Mouse (Mus musculus) neural tube, embryonic 12.5 days (tissue): ENCODE measurements around the gene Ecsit. TPM values are rescaled to one million over a fixed set of nuclear protein-coding genes. Genes with fewer than 3 reads are reported as not detected.

ENCODE experiments used
- ATAC-seq: fragments of 200-750 bp; cut with Nextera tagmentation; 2 replicates; pipeline ENCODE4 v1.8.0; 2017; ENCODE audit warnings: low read depth, mild to moderate bottlenecking, moderate TSS enrichment, moderate library complexity; ENCODE audit not compliant: low FRiP score
- H3K27ac ChIP-seq: fragments of 300-500 bp; sonication (generic); 2 replicates; pipeline ENCODE4 v1.5.1; 2016
- H3K27me3 ChIP-seq: fragments of 300-500 bp; sonication (generic); replicated peaks from 2 replicates; pipeline ENCODE4 v1.6.1; 2016; ENCODE audit warnings: mild to moderate bottlenecking
- H3K36me3 ChIP-seq: fragments of 300-500 bp; sonication (generic); 2 replicates; pipeline ENCODE4 v1.6.1; 2016; ENCODE audit warnings: mild to moderate bottlenecking
- H3K4me1 ChIP-seq: fragments of 300-500 bp; sonication (generic); 2 replicates; pipeline ENCODE4 v1.6.1; 2016
- H3K4me2 ChIP-seq: fragments of 300-500 bp; sonication (generic); replicated peaks from 2 replicates; pipeline ENCODE4 v1.6.1; 2016; ENCODE audit warnings: mild to moderate bottlenecking
- H3K4me3 ChIP-seq: fragments of 300-500 bp; sonication (generic); 2 replicates; pipeline ENCODE4 v1.5.1; 2016
- H3K9ac ChIP-seq: fragments of 300-500 bp; sonication (generic); 2 replicates; pipeline ENCODE4 v1.6.1; 2016; ENCODE audit warnings: mild to moderate bottlenecking
- H3K9me3 ChIP-seq: fragments of 300-500 bp; sonication (generic); 2 replicates; pipeline ENCODE4 v1.6.1; 2016; ENCODE audit warnings: mild to moderate bottlenecking
- WGBS: fragments of 180-500 bp; shearing (Covaris S2); methylation state at CpG from one replicate; pipeline ENCODE4 v1.1.7; 2016; 5-methylcytosine and 5-hydroxymethylcytosine counted together
- polyA plus RNA-seq: library from polyadenylated mRNA; unstranded; fragments of >200 nt; fragmentation: Nextera tagmentation; extraction: Ambion mirVana; gene quantifications from 2 replicates; pipeline ENCODE4 v1.2.1, GENCODE M21; 2016

Gene Ecsit
- polyA plus RNA-seq = 46.7 and 47.3 TPM in 2 replicates

GRCm38 (mm10) chr9:22085022-22085834, at the start of gene Ecsit:
TSS of gene Ecsit (minus strand) at chr9:22085438.
- peak within 1 kb of the TSS; percentile 68 for H3K4me3 ChIP-seq
- H3K4me1 ChIP-seq = peaks cover 13% of the 10 kb centered on the region
- no peak within 1 kb of the TSS for H3K27ac ChIP-seq
- H3K27me3 ChIP-seq = no peaks in the 10 kb centered on the region
- under 1% methylated on average over 48 of the region's 48 CpGs for WGBS
- peak within 1 kb of the TSS; percentile 81 for H3K4me2 ChIP-seq
- H3K9ac ChIP-seq = peak within 1 kb of the TSS; percentile 67
- H3K36me3 ChIP-seq = no peaks in the 10 kb centered on the region
- no peaks in the 10 kb centered on the region for H3K9me3 ChIP-seq
- ATAC-seq = peak; percentile 98

- no peak for ATAC-seq
- no peak overlapping the region for H3K4me3 ChIP-seq
- H3K36me3 ChIP-seq = no peaks in the 10 kb centered on the region
- H3K9me3 ChIP-seq = no peaks in the 10 kb centered on the region
- peaks cover 32% of the 10 kb centered on the region for H3K27me3 ChIP-seq
- no peak overlapping the region for H3K4me2 ChIP-seq
- 87% methylated on average over 7 of the region's 7 CpGs for WGBS
- H3K9ac ChIP-seq = no peak overlapping the region
- no peak overlapping the region for H3K27ac ChIP-seq
- peaks cover 17% of the 10 kb centered on the region for H3K4me1 ChIP-seq
Observed at GRCm38 (mm10) chr9:22134246-22134890, 49.1 kb upstream of the Ecsit start.

GRCm38 (mm10) chr9:22132220-22132619, 47.0 kb upstream of the Ecsit start:
- no peak overlapping the region for H3K9ac ChIP-seq
- peaks cover 13% of the 10 kb centered on the region; the same call in 1 of the 2 replicates for H3K4me1 ChIP-seq
- H3K4me3 ChIP-seq = no peak overlapping the region
- H3K27ac ChIP-seq = no peak overlapping the region
- no peaks in the 10 kb centered on the region for H3K36me3 ChIP-seq
- peaks cover 35% of the 10 kb centered on the region for H3K27me3 ChIP-seq
- no peaks in the 10 kb centered on the region for H3K9me3 ChIP-seq
- ATAC-seq = no peak
- WGBS = 49% methylated on average over 11 of the region's 11 CpGs
- peak overlapping the region; percentile 50 for H3K4me2 ChIP-seq

- peaks cover 30% of the 10 kb centered on the region for H3K27me3 ChIP-seq
- H3K27ac ChIP-seq = no peak overlapping the region
- 2% methylated on average over 35 of the region's 35 CpGs for WGBS
Observed at GRCm38 (mm10) chr9:22131226-22131981, 46.2 kb upstream of the Ecsit start.

GRCm38 (mm10) chr9:22125246-22126027, 40.2 kb upstream of the Ecsit start:
- no peak for ATAC-seq
- 87% methylated on average over 15 of the region's 15 CpGs for WGBS
- H3K36me3 ChIP-seq = no peaks in the 10 kb centered on the region
- H3K27ac ChIP-seq = no peak overlapping the region
- H3K9ac ChIP-seq = no peak overlapping the region
- peaks cover 6% of the 10 kb centered on the region; the same call in 1 of the 2 replicates for H3K27me3 ChIP-seq
- no peaks in the 10 kb centered on the region for H3K9me3 ChIP-seq
- H3K4me3 ChIP-seq = no peak overlapping the region
- H3K4me2 ChIP-seq = no peak overlapping the region
- H3K4me1 ChIP-seq = no peaks in the 10 kb centered on the region

More at GRCm38 (mm10) chr9:22131226-22131981, 46.2 kb upstream of the Ecsit start:
- Histone ChIP-seq H3K4me2 (peak overlapping the region; percentile 50), H3K9me3 (no peaks in the 10 kb centered on the region), H3K36me3 (no peaks in the 10 kb centered on the region), H3K4me3 (peak overlapping the region; percentile 11; the same call in 1 of the 2 replicates), H3K9ac (0 out of 2 replicates have a peak overlapping the region, but pooled peaks have one; percentile 42), H3K4me1 (peaks cover 6% of the 10 kb centered on the region; the same call in 1 of the 2 replicates)
- no peak for ATAC-seq

GRCm38 (mm10) chr9:22124169-22124568, 38.9 kb upstream of the Ecsit start:
- Histone ChIP-seq H3K27me3 (0 out of 2 replicates have a peak, but pooled peaks cover 2% of the 10 kb centered on the region), H3K4me2 (no peak overlapping the region), H3K27ac (no peak overlapping the region), H3K9me3 (no peaks in the 10 kb centered on the region), H3K4me3 (no peak overlapping the region), H3K4me1 (no peaks in the 10 kb centered on the region), H3K9ac (no peak overlapping the region), H3K36me3 (no peaks in the 10 kb centered on the region)
- 87% methylated on average over 3 of the region's 3 CpGs for WGBS
- no peak for ATAC-seq

- H3K4me2 ChIP-seq = no peak overlapping the region
- no peak overlapping the region for H3K4me3 ChIP-seq
- no peak for ATAC-seq
- H3K9ac ChIP-seq = no peak overlapping the region
- H3K4me1 ChIP-seq = no peaks in the 10 kb centered on the region
- no peaks in the 10 kb centered on the region for H3K9me3 ChIP-seq
- H3K27ac ChIP-seq = no peak overlapping the region
- WGBS = 90% methylated on average over 7 of the region's 7 CpGs
- H3K27me3 ChIP-seq = no peaks in the 10 kb centered on the region
- H3K36me3 ChIP-seq = no peaks in the 10 kb centered on the region
Observed at GRCm38 (mm10) chr9:22123069-22123609, 37.9 kb upstream of the Ecsit start.

- no peak overlapping the region for H3K9ac ChIP-seq
- H3K27ac ChIP-seq = no peak overlapping the region
- no peak for ATAC-seq
- H3K27me3 ChIP-seq = no peaks in the 10 kb centered on the region
- no peaks in the 10 kb centered on the region for H3K4me1 ChIP-seq
- 81% methylated on average over 3 of the region's 3 CpGs for WGBS
- H3K36me3 ChIP-seq = no peaks in the 10 kb centered on the region
- H3K4me3 ChIP-seq = no peak overlapping the region
- H3K4me2 ChIP-seq = no peak overlapping the region
- H3K9me3 ChIP-seq = no peaks in the 10 kb centered on the region
Observed at GRCm38 (mm10) chr9:22122005-22122404, 36.8 kb upstream of the Ecsit start.

- Histone ChIP-seq H3K4me1 (no peaks in the 10 kb centered on the region), H3K9me3 (no peaks in the 10 kb centered on the region), H3K9ac (no peak overlapping the region), H3K27ac (no peak overlapping the region), H3K27me3 (no peaks in the 10 kb centered on the region), H3K4me2 (no peak overlapping the region), H3K4me3 (no peak overlapping the region), H3K36me3 (no peaks in the 10 kb centered on the region)
- ATAC-seq = no peak
Observed at GRCm38 (mm10) chr9:22121545-22121944, 36.3 kb upstream of the Ecsit start.

- no peak for ATAC-seq
- Histone ChIP-seq H3K4me3 (no peak overlapping the region), H3K9ac (no peak overlapping the region), H3K4me1 (peaks cover 10% of the 10 kb centered on the region), H3K4me2 (no peak overlapping the region), H3K27me3 (no peaks in the 10 kb centered on the region), H3K27ac (no peak overlapping the region), H3K9me3 (no peaks in the 10 kb centered on the region), H3K36me3 (no peaks in the 10 kb centered on the region)
- WGBS = 95% methylated on average over 4 of the region's 4 CpGs
Observed at GRCm38 (mm10) chr9:22119543-22119942, 34.3 kb upstream of the Ecsit start.

GRCm38 (mm10) chr9:22117754-22118456, 32.7 kb upstream of the Ecsit start:
- Histone ChIP-seq H3K9me3 (no peaks in the 10 kb centered on the region), H3K4me2 (peak overlapping the region; percentile 89), H3K4me1 (peaks cover 10% of the 10 kb centered on the region), H3K27me3 (no peaks in the 10 kb centered on the region), H3K27ac (no peak overlapping the region), H3K36me3 (peaks cover 13% of the 10 kb centered on the region), H3K4me3 (peak overlapping the region; percentile 77), H3K9ac (peak overlapping the region; percentile 85; the same call in 1 of the 2 replicates)
- no peak for ATAC-seq
- 45% methylated on average over 10 of the region's 10 CpGs for WGBS
